Mouse (Mus musculus): ENCODE measurements around the gene Cep57. TPM values are rescaled to one million over a fixed set of nuclear protein-coding genes. Genes with fewer than 3 reads are reported as not detected.
"Not testable (repeated sequence)": the region's sequence is repeated elsewhere in the genome, so short reads cannot be mapped to it uniquely, and the experiment has no call there.

Cep57 gene
- polyA plus RNA-seq, 1 experiment from 2014 or later, result 46.4 TPM

GRCm38 (mm10) chr9:13809937-13810336 is 17.0 kb downstream of the Cep57 start:
- no peaks in the 10 kb centered on the region for H3K27me3 ChIP-seq (ENCODE audit: control insufficient read depth, insufficient read depth, low read length)
- ATAC-seq (ENCODE audit: low read depth), result no peak
- no peaks in the 10 kb centered on the region for H3K4me1 ChIP-seq (ENCODE audit: control insufficient read depth, insufficient read depth, low read length)
- no peak overlapping the region for H3K4me3 ChIP-seq (ENCODE audit: low read depth, low read length)
- no peaks in the 10 kb centered on the region for H3K9me3 ChIP-seq (ENCODE audit: control insufficient read depth, low read length)
- no peak overlapping the region for H3K27ac ChIP-seq (ENCODE audit: low read depth, low read length)
- H3K4me2 ChIP-seq (ENCODE audit: low read depth, low read length), result no peak overlapping the region
- peaks cover 50% of the 10 kb centered on the region for H3K36me3 ChIP-seq (ENCODE audit: control insufficient read depth, insufficient read depth, low read length)
- no peak overlapping the region for H3K9ac ChIP-seq (replicated peaks; ENCODE audit: low read depth, low read length)

GRCm38 (mm10) chr9:13807657-13808056 is 19.2 kb downstream of the Cep57 start:
- Histone ChIP-seq H3K36me3 (ENCODE audit: control insufficient read depth, insufficient read depth, low read length) (peaks cover 48% of the 10 kb centered on the region), H3K9me3 (ENCODE audit: control insufficient read depth, low read length) (no peaks in the 10 kb centered on the region), H3K27ac (ENCODE audit: low read depth, low read length) (no peak overlapping the region), H3K9ac (replicated peaks; ENCODE audit: low read depth, low read length) (no peak overlapping the region), H3K4me2 (ENCODE audit: low read depth, low read length) (no peak overlapping the region), H3K4me3 (ENCODE audit: low read depth, low read length) (no peak overlapping the region), H3K4me1 (ENCODE audit: control insufficient read depth, insufficient read depth, low read length) (no peaks in the 10 kb centered on the region), H3K27me3 (ENCODE audit: control insufficient read depth, insufficient read depth, low read length) (no peaks in the 10 kb centered on the region)
- WGBS, result 95% methylated on average over 5 of the region's 5 CpGs
- no peak for ATAC-seq (ENCODE audit: low read depth)

GRCm38 (mm10) chr9:13806854-13807253 is 20.1 kb downstream of the Cep57 start:
- peaks cover 40% of the 10 kb centered on the region for H3K36me3 ChIP-seq (ENCODE audit: control insufficient read depth, insufficient read depth, low read length)
- no peaks in the 10 kb centered on the region for H3K27me3 ChIP-seq (ENCODE audit: control insufficient read depth, insufficient read depth, low read length)
- H3K9ac ChIP-seq (replicated peaks; ENCODE audit: low read depth, low read length), result no peak overlapping the region
- no peak overlapping the region for H3K4me2 ChIP-seq (ENCODE audit: low read depth, low read length)
- 96% methylated on average over 7 of the region's 7 CpGs for WGBS
- H3K4me1 ChIP-seq (ENCODE audit: control insufficient read depth, insufficient read depth, low read length), result no peaks in the 10 kb centered on the region
- no peaks in the 10 kb centered on the region for H3K9me3 ChIP-seq (ENCODE audit: control insufficient read depth, low read length)
- no peak for ATAC-seq (ENCODE audit: low read depth)
- no peak overlapping the region for H3K27ac ChIP-seq (ENCODE audit: low read depth, low read length)
- H3K4me3 ChIP-seq (ENCODE audit: low read depth, low read length), result no peak overlapping the region

GRCm38 (mm10) chr9:13804480-13804879 is 22.4 kb downstream of the Cep57 start:
- Histone ChIP-seq H3K4me2 (ENCODE audit: low read depth, low read length) (no peak overlapping the region), H3K4me3 (ENCODE audit: low read depth, low read length) (no peak overlapping the region), H3K9ac (replicated peaks; ENCODE audit: low read depth, low read length) (no peak overlapping the region), H3K36me3 (ENCODE audit: control insufficient read depth, insufficient read depth, low read length) (peaks cover 37% of the 10 kb centered on the region), H3K4me1 (ENCODE audit: control insufficient read depth, insufficient read depth, low read length) (no peaks in the 10 kb centered on the region), H3K27ac (ENCODE audit: low read depth, low read length) (no peak overlapping the region), H3K27me3 (ENCODE audit: control insufficient read depth, insufficient read depth, low read length) (no peaks in the 10 kb centered on the region), H3K9me3 (ENCODE audit: control insufficient read depth, low read length) (no peaks in the 10 kb centered on the region)
- no peak for ATAC-seq (ENCODE audit: low read depth)
- 83% methylated on average over 1 of the region's 1 CpGs for WGBS

GRCm38 (mm10) chr9:13794756-13795155 is 32.2 kb downstream of the Cep57 start:
- H3K4me2 ChIP-seq (ENCODE audit: low read depth, low read length), result no peak overlapping the region
- no peak overlapping the region for H3K27ac ChIP-seq (ENCODE audit: low read depth, low read length)
- no peak overlapping the region for H3K9ac ChIP-seq (replicated peaks; ENCODE audit: low read depth, low read length)
- no peaks in the 10 kb centered on the region for H3K27me3 ChIP-seq (ENCODE audit: control insufficient read depth, insufficient read depth, low read length)
- 89% methylated on average over 2 of the region's 2 CpGs for WGBS
- no peaks in the 10 kb centered on the region for H3K9me3 ChIP-seq (ENCODE audit: control insufficient read depth, low read length)
- H3K4me1 ChIP-seq (ENCODE audit: control insufficient read depth, insufficient read depth, low read length), result no peaks in the 10 kb centered on the region
- H3K4me3 ChIP-seq (ENCODE audit: low read depth, low read length), result no peak overlapping the region
- peaks cover 17% of the 10 kb centered on the region; the same call in 1 of the 2 replicates for H3K36me3 ChIP-seq (ENCODE audit: control insufficient read depth, insufficient read depth, low read length)
- no peak for ATAC-seq (ENCODE audit: low read depth)

GRCm38 (mm10) chr9:13794302-13794701 is 32.6 kb downstream of the Cep57 start:
- H3K4me2 ChIP-seq (ENCODE audit: low read depth, low read length), result no peak overlapping the region
- no peak for ATAC-seq (ENCODE audit: low read depth)
- no peaks in the 10 kb centered on the region for H3K4me1 ChIP-seq (ENCODE audit: control insufficient read depth, insufficient read depth, low read length)
- H3K27me3 ChIP-seq (ENCODE audit: control insufficient read depth, insufficient read depth, low read length), result no peaks in the 10 kb centered on the region
- H3K9me3 ChIP-seq (ENCODE audit: control insufficient read depth, low read length), result no peaks in the 10 kb centered on the region
- no peak overlapping the region for H3K4me3 ChIP-seq (ENCODE audit: low read depth, low read length)
- H3K9ac ChIP-seq (replicated peaks; ENCODE audit: low read depth, low read length), result no peak overlapping the region
- no peak overlapping the region for H3K27ac ChIP-seq (ENCODE audit: low read depth, low read length)
- WGBS, result 91% methylated on average over 1 of the region's 1 CpGs
- H3K36me3 ChIP-seq (ENCODE audit: control insufficient read depth, insufficient read depth, low read length), result peaks cover 13% of the 10 kb centered on the region; the same call in 1 of the 2 replicates

- not testable (repeated sequence) for H3K4me1 ChIP-seq (ENCODE audit: control insufficient read depth, insufficient read depth, low read length); H3K27ac ChIP-seq (ENCODE audit: low read depth, low read length); ATAC-seq (ENCODE audit: low read depth); H3K36me3 ChIP-seq (ENCODE audit: control insufficient read depth, insufficient read depth, low read length); H3K9me3 ChIP-seq (ENCODE audit: control insufficient read depth, low read length); H3K9ac ChIP-seq (replicated peaks; ENCODE audit: low read depth, low read length); H3K4me3 ChIP-seq (ENCODE audit: low read depth, low read length); H3K4me2 ChIP-seq (ENCODE audit: low read depth, low read length); H3K27me3 ChIP-seq (ENCODE audit: control insufficient read depth, insufficient read depth, low read length)
- 98% methylated on average over 7 of the region's 8 CpGs for WGBS
Observed at GRCm38 (mm10) chr9:13790864-13791263, 36.0 kb downstream of the Cep57 start.

- no peak overlapping the region for H3K27ac ChIP-seq (ENCODE audit: low read depth, low read length)
- no peak overlapping the region for H3K9ac ChIP-seq (replicated peaks; ENCODE audit: low read depth, low read length)
- H3K4me2 ChIP-seq (ENCODE audit: low read depth, low read length), result no peak overlapping the region
- no peaks in the 10 kb centered on the region for H3K27me3 ChIP-seq (ENCODE audit: control insufficient read depth, insufficient read depth, low read length)
- no peaks in the 10 kb centered on the region for H3K4me1 ChIP-seq (ENCODE audit: control insufficient read depth, insufficient read depth, low read length)
- 0 out of 2 replicates have a peak, but pooled peaks cover 3% of the 10 kb centered on the region for H3K36me3 ChIP-seq (ENCODE audit: control insufficient read depth, insufficient read depth, low read length)
- no peak for ATAC-seq (ENCODE audit: low read depth)
- no peak overlapping the region for H3K4me3 ChIP-seq (ENCODE audit: low read depth, low read length)
- no peaks in the 10 kb centered on the region for H3K9me3 ChIP-seq (ENCODE audit: control insufficient read depth, low read length)
- WGBS, result 95% methylated on average over 1 of the region's 1 CpGs
Observed at GRCm38 (mm10) chr9:13781985-13782384, 44.9 kb downstream of the Cep57 start.

GRCm38 (mm10) chr9:13774732-13775131 is 52.2 kb downstream of the Cep57 start:
- Histone ChIP-seq H3K9me3 (ENCODE audit: control insufficient read depth, low read length) (no peaks in the 10 kb centered on the region), H3K4me3 (ENCODE audit: low read depth, low read length) (no peak overlapping the region), H3K9ac (replicated peaks; ENCODE audit: low read depth, low read length) (no peak overlapping the region), H3K4me1 (ENCODE audit: control insufficient read depth, insufficient read depth, low read length) (no peaks in the 10 kb centered on the region), H3K36me3 (ENCODE audit: control insufficient read depth, insufficient read depth, low read length) (no peaks in the 10 kb centered on the region), H3K27ac (ENCODE audit: low read depth, low read length) (no peak overlapping the region), H3K27me3 (ENCODE audit: control insufficient read depth, insufficient read depth, low read length) (no peaks in the 10 kb centered on the region), H3K4me2 (ENCODE audit: low read depth, low read length) (no peak overlapping the region)
- no peak for ATAC-seq (ENCODE audit: low read depth)
- 97% methylated on average over 1 of the region's 1 CpGs for WGBS

- no peaks in the 10 kb centered on the region for H3K36me3 ChIP-seq (ENCODE audit: control insufficient read depth, insufficient read depth, low read length)
- H3K27me3 ChIP-seq (ENCODE audit: control insufficient read depth, insufficient read depth, low read length), result no peaks in the 10 kb centered on the region
- no peak for ATAC-seq (ENCODE audit: low read depth)
- H3K4me1 ChIP-seq (ENCODE audit: control insufficient read depth, insufficient read depth, low read length), result no peaks in the 10 kb centered on the region
- no peak overlapping the region for H3K4me2 ChIP-seq (ENCODE audit: low read depth, low read length)
- H3K27ac ChIP-seq (ENCODE audit: low read depth, low read length), result no peak overlapping the region
- H3K4me3 ChIP-seq (ENCODE audit: low read depth, low read length), result no peak overlapping the region
- WGBS, result 81% methylated on average over 7 of the region's 7 CpGs
- H3K9me3 ChIP-seq (ENCODE audit: control insufficient read depth, low read length), result no peaks in the 10 kb centered on the region
- no peak overlapping the region for H3K9ac ChIP-seq (replicated peaks; ENCODE audit: low read depth, low read length)
Observed at GRCm38 (mm10) chr9:13766570-13766969, 60.3 kb downstream of the Cep57 start.

Data from neural tube, embryonic 14.5 days (tissue).